Mouse (Mus musculus): ENCODE results near the gene Brms1l.

The Brms1l gene

DNA sequence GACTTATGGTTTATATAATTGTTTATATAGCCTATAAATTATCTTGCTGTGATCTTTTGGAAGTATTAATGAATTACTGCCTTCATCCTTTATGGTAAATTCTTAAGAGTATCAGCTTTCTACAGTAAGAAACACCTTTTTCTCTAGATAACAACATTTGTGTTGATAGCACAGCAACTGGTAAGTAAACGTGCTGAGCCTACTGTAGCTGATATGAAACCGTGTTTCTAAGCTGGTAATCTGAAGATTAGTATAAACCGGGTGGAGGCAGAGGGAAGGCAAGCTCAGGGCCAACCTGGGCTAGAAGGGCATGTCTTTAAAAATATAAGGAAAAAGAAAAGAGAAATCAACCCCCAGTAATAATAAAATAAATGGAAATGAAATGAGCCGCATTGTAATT is 31.6 kb downstream of the Brms1l start:
- DNase-seq, result no peak

DNA sequence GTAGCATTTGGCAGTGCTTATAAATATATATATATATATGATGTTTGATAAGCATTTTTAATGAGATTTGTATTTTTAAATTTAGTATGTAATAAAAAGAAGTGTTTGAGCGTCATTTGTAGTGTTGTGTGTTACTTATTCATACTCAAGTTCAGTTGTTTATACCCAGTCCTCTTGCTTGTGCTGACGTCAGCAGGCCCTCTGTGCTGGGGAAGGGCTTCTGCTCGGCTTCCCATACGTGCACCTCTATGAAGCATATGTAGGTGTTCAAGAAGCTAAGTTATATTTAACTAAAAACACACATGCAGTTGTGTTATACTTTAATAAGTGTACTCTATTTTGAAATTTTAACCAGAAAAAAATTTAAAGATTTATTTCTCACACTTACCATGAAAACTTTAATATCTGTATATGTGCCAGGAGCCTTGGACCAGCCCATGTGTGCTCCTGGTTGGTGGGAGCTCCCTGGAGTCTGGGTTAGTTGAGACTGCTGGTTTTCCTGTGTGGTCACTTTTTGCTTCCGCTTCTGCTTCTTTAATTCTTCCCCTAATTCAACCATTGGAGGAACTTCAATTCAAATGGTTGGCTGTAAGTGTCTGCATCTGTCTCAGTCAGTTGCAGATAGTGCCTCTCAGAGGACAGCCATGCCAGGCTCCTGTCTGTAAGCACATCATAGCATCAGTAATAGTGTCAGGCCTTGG is 33.6 kb downstream of the Brms1l start:
- no peak for DNase-seq

DNA sequence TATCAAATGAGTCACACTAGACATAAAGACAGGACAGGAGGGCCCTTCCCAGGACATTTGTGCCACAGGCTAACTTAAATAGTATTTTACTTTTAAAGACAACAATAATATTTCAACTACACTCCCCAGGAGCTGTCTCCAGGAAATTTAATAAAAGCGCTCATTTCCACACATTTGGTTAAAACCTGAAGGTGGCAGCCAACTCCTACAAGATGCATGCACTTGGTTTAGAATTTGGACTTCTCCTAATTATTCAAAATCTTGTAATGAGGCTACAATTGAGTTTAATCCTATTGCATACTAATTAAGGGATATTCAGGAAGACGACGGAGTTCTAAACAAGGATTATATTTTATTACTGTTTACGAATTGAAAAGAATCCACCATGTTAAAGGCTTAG is 49.3 kb downstream of the Brms1l start:
- DNase-seq, result no peak

DNA sequence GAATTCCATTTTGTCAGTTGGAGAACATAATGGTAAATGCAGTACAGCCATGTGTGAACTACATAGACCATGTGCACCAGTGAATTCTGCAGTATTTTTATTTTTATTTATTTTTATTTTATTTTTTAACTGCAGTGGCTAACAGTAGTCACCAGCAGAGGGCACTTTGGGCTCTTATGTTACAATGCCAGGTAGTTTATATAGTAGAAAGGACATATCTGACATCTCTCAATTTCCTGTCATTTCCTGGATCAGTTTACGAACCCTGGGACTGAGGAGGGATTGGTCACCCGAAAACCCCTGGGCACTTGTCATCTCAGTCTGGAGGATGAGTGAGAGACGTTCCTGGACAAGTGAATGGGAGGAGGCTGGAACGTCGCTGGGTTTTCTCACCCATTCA is 52.4 kb downstream of the Brms1l start:
- no peak for DNase-seq

DNA sequence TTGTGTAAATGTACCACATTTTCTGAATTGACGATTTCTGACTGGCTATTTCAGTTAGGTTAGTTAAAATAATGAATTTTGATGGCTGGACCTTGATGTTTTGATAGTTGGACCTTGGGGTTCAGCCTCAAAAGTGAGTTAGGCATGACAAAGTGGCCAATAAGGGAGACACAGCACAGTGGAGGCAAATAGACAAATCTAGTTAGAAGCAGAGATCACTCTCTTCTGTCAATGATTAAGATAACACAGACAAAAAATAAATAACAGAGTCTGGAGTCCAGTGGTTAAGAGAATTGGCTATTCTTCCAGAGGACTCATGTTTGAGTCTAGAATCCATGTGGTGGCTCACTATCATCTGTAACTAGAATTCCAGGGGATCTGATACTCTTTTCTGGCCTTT is 68.7 kb downstream of the Brms1l start:
- no peak for DNase-seq

DNA sequence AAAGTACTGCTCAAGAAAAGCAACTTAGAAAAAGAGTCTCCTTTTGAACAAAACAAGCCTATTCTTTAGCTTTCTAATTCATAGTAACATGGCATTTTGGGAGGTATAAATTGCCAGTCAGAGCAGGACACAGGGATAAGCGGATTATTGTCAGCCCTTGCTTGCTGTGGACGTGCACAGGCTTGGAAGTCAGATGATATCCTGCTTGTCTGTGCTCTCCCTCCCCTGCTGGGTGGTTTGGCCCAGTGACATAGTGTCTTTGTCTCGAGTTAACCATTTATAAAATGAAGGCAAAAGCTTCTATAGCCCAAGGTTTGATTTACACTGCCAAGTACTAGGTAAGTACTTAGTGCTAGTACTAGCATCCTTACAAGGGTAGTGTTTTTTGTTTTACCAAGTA is 76.0 kb downstream of the Brms1l start:
- no peak for DNase-seq

DNA sequence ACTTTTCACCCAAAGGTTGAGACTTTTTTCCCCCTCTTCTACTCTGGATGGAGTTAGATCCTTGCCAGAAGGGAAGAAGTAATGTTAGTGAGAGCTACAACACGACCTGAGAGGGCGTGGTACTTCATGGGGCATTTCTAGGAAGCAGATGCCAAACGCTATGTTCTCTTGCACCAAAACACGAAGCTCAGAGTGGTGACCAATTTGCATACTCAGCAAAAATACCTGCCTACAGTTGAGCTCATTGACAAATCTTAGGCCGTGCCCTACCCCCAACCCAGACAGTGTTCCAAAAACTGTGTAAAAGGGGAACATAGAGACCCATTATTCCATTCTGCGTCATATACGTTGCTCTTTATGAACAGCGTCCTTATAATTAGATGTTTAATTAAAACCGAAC is 77.1 kb downstream of the Brms1l start:
- no peak for DNase-seq

DNA sequence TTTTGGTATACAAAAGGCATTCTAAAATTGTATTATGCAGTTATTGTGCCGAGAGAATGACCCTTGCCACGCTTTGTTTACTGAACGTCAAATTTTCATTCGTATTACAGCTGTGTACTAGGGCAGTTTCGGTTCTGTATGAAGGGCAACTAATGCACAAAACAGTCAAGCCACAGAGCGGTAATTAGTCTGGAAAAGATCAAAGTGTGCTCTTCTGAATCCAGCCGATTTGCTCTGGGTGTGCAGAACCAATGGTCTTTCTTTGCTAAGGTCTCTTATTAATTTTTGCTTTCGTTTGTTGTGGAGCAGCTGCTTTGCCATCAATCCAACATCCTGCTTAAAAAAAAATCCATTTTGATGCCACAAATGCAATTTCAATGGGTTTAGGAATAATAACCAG is 80.1 kb downstream of the Brms1l start:
- no peak for DNase-seq

DNA sequence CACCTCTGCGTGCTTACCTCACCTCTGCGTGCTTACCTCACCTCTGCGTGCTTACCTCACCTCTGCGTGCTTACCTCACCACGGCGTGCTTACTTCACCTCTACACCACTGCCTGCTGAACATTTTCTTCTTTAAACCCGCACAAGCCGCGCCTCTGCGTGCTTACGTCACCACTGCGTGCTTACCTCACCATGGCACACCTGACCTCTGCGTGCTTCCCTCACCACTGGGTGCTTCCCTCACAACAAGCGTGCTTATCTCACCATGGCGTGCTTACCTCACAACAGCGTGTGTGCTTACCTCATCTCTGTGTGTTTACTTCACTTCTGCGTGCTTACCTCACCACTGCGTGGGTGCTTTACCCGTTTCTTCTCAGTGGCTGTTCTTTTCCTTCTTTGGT is 80.9 kb downstream of the Brms1l start:
- DNase-seq, result no peak

Measured in layer of hippocampus, adult 9-11 months (tissue).